Mouse (Mus musculus) splenic B cell, adult 2 months (primary cell): ENCODE measurements at regions not wholly inside any gene's neighbourhood (a gene's known extent, or its start where the extent isn't known, plus 50 kb on each side); places are given as distances from the start of the nearest gene placed in this dataset.

Experiments
- DNase-seq: peaks from one replicate; pipeline ENCODE4 v3.0.0-alpha.2; 2011; ENCODE audit warnings: low read depth, low spot score
- H3K27me3 ChIP-seq: 2 replicates; pipeline ENCODE4 v1.6.1; 2012; ENCODE audit warnings: mild to moderate bottlenecking, low read length, moderate library complexity, mixed read lengths; ENCODE audit not compliant: control insufficient read depth, poor library complexity, insufficient read depth, severe bottlenecking
- H3K36me3 ChIP-seq: 2 replicates; pipeline ENCODE4 v1.6.1; 2012; ENCODE audit warnings: mild to moderate bottlenecking, low read length, moderate library complexity, mixed read lengths; ENCODE audit not compliant: control insufficient read depth, poor library complexity, insufficient read depth, severe bottlenecking

DNA sequence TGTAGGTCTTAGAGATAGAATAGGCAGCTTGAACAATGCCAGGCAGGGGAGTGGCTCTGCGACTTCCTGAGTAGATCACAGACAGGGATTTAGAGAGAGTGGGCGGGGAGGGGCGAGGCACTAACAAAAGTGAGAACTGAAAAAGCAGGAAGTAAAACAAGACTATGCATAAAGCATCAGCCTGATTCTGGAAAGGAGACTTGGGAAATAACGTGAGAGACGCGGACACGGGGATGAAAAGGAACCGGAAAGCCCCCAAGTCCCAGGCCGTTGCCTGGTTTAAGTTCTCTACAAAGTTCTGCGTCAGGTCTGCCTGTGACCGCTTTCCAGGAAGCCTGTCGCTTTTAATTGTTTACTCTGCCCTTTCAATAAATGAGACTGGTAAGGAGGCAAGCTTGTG, 86.3 kb downstream of the D16Ertd472e start:
- peak; percentile 56 for DNase-seq
- H3K36me3 ChIP-seq = no peaks in the 10 kb centered on the region
- H3K27me3 ChIP-seq = no peaks in the 10 kb centered on the region

DNA sequence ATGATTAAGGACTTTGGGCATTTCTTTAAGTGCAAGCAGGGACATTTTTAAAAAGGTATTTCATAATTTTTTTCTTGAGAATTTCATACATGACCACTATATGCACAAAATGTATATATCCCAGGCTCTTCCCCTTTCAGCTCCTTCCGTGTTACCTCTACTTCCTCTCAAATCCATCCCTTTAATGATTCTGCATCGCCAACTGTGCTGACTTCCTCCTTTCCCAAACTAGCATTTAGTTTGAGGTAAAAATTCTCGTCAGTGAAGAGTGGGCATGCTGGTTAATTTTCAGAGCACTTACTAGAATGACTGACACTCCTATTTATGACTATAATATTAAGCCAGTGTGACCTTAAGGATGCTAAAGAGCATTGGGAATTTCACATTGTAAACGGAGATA, 86.9 kb downstream of the D16Ertd472e start:
- H3K27me3 ChIP-seq = no peaks in the 10 kb centered on the region
- H3K36me3 ChIP-seq = no peaks in the 10 kb centered on the region
- DNase-seq = no peak

DNA sequence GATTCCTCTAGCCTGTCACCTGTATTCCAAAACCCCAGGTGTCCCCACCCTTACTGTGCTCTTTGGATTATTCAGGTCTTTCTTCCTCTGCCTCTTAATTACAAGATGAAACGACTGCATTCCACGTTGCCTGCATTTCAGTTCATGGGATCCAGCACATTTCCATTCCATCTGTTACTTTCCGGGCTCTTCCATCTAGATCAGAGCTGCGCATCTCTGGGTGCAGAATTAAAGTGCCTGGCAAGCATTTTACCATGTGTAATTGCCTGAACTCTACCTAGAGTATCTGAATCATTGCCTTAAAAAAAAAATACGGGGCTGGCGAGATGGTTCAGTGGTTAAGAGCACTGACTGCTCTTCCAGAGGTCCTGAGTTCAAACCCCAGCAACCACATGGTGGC, 90.0 kb downstream of the D16Ertd472e start:
- no peaks in the 10 kb centered on the region for H3K27me3 ChIP-seq

DNA sequence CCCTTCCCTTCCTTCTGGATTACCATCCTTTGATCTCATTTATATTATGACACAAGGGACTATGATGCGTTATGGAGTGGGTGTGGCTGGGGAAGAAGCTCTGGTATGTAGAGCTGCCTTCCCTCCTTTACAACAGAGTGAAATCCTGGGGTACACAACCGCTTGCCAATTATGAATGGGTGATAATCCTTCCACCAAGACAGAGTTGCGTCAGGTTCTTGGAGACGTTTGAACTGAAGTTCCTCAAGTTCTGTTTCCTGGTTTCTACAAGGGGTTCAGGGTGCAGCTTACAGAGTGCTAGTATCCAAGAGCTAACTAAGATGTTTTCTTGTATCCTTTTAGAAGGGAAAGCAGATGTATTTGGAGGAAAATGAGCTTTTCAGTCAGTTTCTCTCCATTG, 92.2 kb downstream of the D16Ertd472e start:
- DNase-seq = no peak
- H3K27me3 ChIP-seq = no peaks in the 10 kb centered on the region
- H3K36me3 ChIP-seq = no peaks in the 10 kb centered on the region

More for the DNA sequence above, 90.0 kb downstream of the D16Ertd472e start:
- no peak for DNase-seq
- no peaks in the 10 kb centered on the region for H3K36me3 ChIP-seq

DNA sequence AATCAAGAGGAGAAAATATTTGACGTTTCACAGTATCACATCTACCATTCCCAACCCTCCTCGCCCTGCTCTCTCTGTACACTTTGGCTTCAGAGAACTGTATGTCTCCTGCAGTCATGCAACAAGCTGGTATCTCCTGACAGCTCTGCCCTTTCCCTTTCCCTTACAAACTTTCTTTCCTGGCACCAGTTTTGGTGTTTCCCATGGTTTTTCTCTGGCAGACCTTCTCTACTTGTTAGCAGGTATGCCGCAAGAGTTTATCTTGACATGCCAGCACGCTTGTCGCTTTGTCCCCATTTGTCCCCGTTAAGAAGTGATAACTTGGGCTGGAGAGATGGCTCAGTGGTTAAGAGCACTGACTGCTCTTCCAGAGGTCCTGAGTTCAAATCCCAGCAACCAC, 94.9 kb downstream of the D16Ertd472e start:
- no peak for DNase-seq
- Histone ChIP-seq H3K27me3 (no peaks in the 10 kb centered on the region), H3K36me3 (no peaks in the 10 kb centered on the region)

DNA sequence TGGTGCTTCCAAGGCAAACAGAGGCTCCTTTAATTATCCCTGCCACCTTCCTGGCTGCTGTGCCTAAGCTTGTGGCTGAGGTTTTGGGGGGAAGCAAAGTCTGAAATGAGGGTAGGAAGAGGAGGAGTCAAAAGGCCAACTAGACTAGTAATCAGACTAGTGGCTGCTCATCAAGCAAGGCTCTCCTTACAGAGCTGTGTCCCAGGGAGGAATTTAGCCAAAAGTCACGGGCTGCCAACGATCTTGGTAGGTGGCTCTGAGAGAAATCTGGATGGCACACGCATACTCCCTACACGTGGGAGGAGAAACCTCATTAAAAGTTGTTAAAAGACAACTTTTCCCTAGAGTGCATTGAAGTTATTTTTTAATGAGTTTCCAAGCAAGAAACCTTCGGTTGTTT, 95.4 kb downstream of the D16Ertd472e start:
- Histone ChIP-seq H3K36me3 (no peaks in the 10 kb centered on the region), H3K27me3 (no peaks in the 10 kb centered on the region)
- no peak for DNase-seq

DNA sequence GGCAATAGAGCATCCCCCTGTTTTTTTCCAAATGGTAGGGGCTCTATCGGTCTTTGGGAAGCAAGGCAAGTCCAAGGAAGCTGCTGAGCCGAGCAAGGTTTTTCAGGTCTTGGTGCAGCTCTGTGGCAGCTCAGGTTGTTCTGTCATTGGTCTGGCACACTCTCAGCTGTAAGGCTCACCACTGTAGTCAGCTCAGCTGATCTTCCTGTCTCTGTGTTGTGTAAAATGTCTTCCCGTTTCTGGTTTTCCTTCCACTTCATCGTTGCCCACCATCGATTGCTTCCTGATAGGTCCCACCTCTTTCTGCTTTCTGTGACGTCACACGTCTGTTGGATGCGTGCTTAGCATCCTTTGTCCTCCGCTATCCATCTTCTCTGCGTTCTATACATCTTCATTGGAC, 96.2 kb downstream of the D16Ertd472e start:
- Histone ChIP-seq H3K36me3 (no peaks in the 10 kb centered on the region), H3K27me3 (no peaks in the 10 kb centered on the region)
- no peak for DNase-seq

DNA sequence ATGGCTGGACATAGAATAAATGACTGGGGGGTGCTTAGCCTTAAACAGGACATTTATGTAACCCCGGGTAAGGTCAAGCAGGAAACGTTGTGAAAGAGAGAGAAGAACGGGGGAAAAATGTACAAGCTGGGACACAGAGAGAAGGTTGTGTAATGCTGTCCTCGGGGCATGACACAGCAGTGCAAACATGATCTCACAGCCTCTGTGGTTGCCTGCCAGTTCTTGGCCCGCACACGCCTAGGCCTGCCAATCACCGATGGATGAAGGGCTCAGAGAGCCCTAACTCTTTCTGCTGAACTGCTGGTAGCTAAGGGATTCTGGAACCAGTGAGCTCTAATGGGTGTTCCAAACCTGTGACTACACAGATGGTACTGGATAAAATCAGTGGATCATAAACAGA, 96.5 kb upstream of the Btg3 start:
- DNase-seq = no peak
- Histone ChIP-seq H3K27me3 (no peaks in the 10 kb centered on the region), H3K36me3 (no peaks in the 10 kb centered on the region)

DNA sequence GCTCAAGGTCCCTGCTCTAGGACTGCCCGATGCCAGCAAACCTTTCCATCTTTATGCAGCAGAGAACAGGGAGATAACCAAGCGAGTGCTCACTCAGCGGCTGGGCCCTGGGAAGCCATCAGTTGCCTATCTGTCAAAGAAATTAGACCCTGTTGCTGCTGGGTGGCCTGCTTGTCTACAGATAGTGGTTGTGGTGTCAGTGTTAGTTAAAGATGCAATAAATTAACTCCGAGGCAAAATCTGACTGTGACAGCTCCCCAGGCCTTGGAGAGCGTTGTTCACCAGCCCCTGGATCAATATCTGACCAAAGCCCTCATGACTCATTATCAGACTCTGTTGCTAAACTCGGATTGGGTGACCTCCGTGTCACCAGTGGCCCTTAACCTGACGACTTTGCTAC, 83.0 kb upstream of the Btg3 start:
- no peak for DNase-seq
- no peaks in the 10 kb centered on the region for H3K36me3 ChIP-seq
- no peaks in the 10 kb centered on the region for H3K27me3 ChIP-seq

DNA sequence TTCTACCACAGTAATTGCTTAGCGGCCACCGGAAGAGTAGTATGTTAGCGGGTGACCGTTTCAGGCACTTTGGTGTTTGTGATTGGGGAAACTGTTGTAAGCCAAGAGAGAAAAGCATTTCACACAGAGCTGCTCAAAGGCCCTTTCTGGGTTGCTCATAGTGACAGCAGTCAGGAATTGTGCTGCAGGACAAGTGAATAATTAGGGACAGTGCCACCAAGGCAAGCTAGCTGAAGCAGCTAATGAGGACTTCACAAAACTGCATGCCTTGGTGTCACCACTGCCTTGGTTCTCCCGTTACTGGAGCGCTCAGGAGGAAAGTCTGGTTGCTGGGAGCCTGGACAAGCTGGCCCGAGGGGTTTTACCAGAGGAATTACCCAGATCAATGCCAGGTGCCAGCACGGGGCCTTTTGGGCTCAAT, 80.7 kb upstream of the Btg3 start:
- H3K27me3 ChIP-seq = no peaks in the 10 kb centered on the region
- no peak for DNase-seq
- no peaks in the 10 kb centered on the region for H3K36me3 ChIP-seq

DNA sequence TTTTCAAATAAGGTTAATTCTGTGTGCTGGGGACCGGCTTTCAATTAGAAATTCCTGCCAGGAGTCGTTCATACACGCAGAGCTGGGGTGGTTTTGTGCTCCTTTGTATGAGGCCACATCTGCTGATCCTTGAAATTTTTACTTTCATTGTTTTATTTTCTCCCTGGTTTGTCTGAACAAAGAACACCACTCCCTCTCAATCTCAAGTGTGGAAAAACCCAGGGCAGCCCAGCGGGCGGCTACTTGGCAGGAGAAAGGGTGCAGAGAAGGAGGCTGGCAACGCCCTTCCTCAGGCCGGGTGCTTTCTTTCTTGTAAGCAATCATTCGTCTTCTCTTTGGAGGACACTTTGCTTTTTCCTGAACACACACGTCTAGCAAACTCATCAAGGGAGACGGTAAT, 79.4 kb upstream of the Btg3 start:
- Histone ChIP-seq H3K36me3 (no peaks in the 10 kb centered on the region), H3K27me3 (no peaks in the 10 kb centered on the region)
- DNase-seq = no peak

DNA sequence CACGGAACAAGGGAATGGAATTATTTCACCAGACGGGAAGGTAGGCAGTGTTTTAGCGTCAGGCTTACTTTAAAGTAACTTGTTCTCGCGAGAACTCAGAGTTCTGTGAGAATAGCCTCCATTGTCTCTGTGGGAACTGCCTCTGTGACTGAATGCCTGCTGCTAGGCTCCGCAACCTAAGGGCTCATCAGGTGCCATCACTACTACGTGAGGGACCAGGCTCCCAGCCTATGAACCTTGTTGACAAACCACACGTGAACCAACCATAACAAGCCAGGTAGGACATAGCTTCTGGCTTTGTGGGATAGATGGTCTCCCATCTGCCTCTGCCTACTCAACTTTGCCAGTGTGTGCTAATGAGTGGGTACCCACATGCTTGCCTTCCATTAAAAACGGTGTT, 77.5 kb upstream of the Btg3 start:
- H3K36me3 ChIP-seq = no peaks in the 10 kb centered on the region
- no peaks in the 10 kb centered on the region for H3K27me3 ChIP-seq
- DNase-seq = no peak

DNA sequence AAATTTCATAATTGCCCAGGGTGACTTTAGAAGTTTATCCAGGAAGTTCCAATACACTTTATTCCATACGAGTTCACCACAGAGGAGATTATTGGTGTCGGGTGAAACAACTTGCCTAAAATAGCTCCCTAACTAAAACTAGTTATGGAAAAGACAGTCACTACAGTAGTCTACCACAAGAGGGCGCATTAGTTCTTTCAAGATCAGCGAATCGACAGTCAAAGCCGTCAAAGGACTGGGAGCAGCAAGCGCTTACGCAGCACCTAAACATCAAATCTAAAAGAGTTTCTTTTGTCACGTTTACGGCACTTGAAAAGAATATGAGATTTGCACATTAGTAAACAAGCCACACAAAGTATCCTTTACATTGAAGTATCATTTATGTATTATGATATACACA, 75.3 kb upstream of the Btg3 start:
- H3K36me3 ChIP-seq = no peaks in the 10 kb centered on the region
- no peaks in the 10 kb centered on the region for H3K27me3 ChIP-seq
- peak; percentile 82 for DNase-seq

DNA sequence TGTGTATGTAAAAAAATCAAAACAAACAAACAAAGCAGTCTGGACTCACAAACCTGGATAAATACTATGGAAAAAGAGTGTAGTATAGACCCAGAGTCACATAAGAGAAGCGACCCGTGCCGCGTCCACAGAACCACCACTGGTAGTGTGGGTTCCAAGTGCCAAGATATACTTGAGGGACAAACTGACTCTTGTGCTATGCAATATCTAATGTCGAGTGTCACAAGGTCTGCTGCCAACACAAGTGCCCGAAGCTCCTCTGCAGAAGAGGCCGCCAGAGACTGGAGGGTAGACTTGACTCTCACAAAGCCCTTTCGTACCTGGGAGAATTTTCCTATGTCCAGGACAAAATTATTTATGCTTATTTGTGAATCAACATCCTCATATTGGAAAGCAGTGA, 74.8 kb upstream of the Btg3 start:
- no peak for DNase-seq
- no peaks in the 10 kb centered on the region for H3K27me3 ChIP-seq

DNA sequence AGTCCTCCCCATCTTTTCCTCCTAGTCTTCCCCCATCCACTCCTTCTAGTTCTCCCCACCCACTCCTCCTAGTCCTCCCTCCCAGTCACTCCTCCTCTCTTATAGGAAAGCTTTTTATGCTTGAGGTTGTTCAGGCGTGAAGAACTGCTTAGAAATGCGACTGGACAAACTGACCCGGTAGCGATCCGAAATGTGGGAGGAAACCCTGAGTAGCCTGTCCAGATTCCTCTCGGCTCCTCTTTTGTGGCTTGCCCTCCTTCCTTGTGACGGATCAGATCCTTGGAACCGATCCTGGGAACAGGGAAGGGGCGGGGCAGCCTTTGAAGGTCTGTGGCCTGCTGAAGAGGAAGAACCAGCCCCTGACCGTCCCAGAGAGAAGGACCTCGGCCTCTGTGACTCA, 74.3 kb upstream of the Btg3 start:
- DNase-seq = no peak
- Histone ChIP-seq H3K27me3 (no peaks in the 10 kb centered on the region), H3K36me3 (no peaks in the 10 kb centered on the region)

More for the DNA sequence above, 74.8 kb upstream of the Btg3 start:
- H3K36me3 ChIP-seq = no peaks in the 10 kb centered on the region

DNA sequence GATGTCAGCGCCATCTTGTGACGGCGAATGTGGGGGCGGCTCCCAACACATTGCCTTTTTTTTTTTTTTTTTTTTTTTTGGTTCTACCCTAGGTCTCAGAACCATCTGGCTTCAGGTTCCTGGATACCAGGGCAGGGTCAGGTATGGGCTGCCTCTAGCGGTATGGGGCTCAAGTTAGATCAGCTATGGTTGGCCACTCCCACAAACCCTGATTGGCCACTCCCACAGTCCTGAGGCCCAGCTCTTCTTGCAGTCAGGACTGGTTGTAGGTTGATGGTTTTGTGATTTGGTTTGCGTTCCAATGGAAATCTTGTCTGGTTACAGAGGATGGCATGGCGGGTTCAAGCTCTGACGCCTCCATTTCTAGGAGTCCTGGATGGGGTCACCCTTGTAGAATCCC, 72.2 kb upstream of the Btg3 start:
- H3K36me3 ChIP-seq = no peaks in the 10 kb centered on the region

More for the DNA sequence above, 72.2 kb upstream of the Btg3 start:
- DNase-seq = no peak
- no peaks in the 10 kb centered on the region for H3K27me3 ChIP-seq
